Mouse (Mus musculus) lung, adult 2 months (tissue): ENCODE measurements around the gene Gm21083.
"Not testable (repeated sequence)": the region's sequence is repeated elsewhere in the genome, so short reads cannot be mapped to it uniquely, and the experiment has no call there.

Experiments used
- CTCF ChIP-seq: fragments of 200-500 bp; IDR thresholded peaks from 2 replicates; pipeline ENCODE4 v1.5.1; 2011; ENCODE audit warnings: mild to moderate bottlenecking, low read length, control low read depth; ENCODE audit not compliant: insufficient read depth
- POLR2A ChIP-seq: fragments of 200-500 bp; IDR thresholded peaks from 2 replicates; pipeline ENCODE4 v1.6.1; 2011; ENCODE audit warnings: low read depth, mild to moderate bottlenecking, control low read depth, low read length, borderline replicate concordance; ENCODE audit errors: extremely low read depth

- TF ChIP-seq CTCF, POLR2A: not testable (repeated sequence)
Measured at GRCm38 (mm10) chr5:15577033-15577432, at the start of gene Gm21083.
